Mouse (Mus musculus): ENCODE measurements around the gene Tmem59l. TPM values are rescaled to one million over a fixed set of nuclear protein-coding genes. Genes with fewer than 3 reads are reported as not detected.

Gene Tmem59l
- polyA plus RNA-seq, 1 experiment: 0.36 TPM

GRCm38 (mm10) chr8:70488931-70489470, 1.8 kb upstream of the Tmem59l start:
- no peak for TF ChIP-seq MYOG (IDR thresholded peaks at IDR 0.05; ENCODE audit: control insufficient read depth, extremely low read depth, insufficient read length)
- TF ChIP-seq CTCF (IDR thresholded peaks at IDR 0.05; ENCODE audit: control insufficient read depth, insufficient read depth, insufficient read length): no peak
- TF ChIP-seq USF1 (IDR thresholded peaks at IDR 0.05; ENCODE audit: low read depth): peak; percentile 23
- no peak overlapping the region for H3ac ChIP-seq (ENCODE audit: control insufficient read depth, insufficient read length, low read depth)
- no peak overlapping the region for H3K4me3 ChIP-seq (ENCODE audit: insufficient read depth, poor library complexity, severe bottlenecking)
- peaks cover 8% of the 10 kb centered on the region for H3K79me2 ChIP-seq (ENCODE audit: control insufficient read depth, insufficient read depth)
- no peaks in the 10 kb centered on the region for H3K27me3 ChIP-seq (ENCODE audit: control insufficient read depth, insufficient read depth, insufficient read length)
- H3K36me3 ChIP-seq (ENCODE audit: control insufficient read depth, insufficient read depth): no peaks in the 10 kb centered on the region
- H3K79me3 ChIP-seq (ENCODE audit: low read depth): peaks cover 1% of the 10 kb centered on the region

- no peak for TF ChIP-seq MYOD1 (IDR thresholded peaks at IDR 0.05; ENCODE audit: control insufficient read depth, insufficient read length, low read depth)
- TF ChIP-seq USF1 (IDR thresholded peaks at IDR 0.05; ENCODE audit: low read depth): no peak
- TF ChIP-seq FOSL1 (IDR thresholded peaks at IDR 0.05; ENCODE audit: insufficient read depth, low read length, poor library complexity, severe bottlenecking): no peak
- TF ChIP-seq CTCF (IDR thresholded peaks at IDR 0.05; ENCODE audit: control insufficient read depth, insufficient read depth, insufficient read length): no peak
- no peak for TF ChIP-seq MAX (IDR thresholded peaks at IDR 0.05)
- TF ChIP-seq CEBPB (IDR thresholded peaks at IDR 0.05; ENCODE audit: low read depth): no peak
- no peak for TF ChIP-seq MYOG (IDR thresholded peaks at IDR 0.05; ENCODE audit: control insufficient read depth, extremely low read depth, insufficient read length)
- H3K79me2 ChIP-seq (ENCODE audit: control insufficient read depth, insufficient read depth): no peaks in the 10 kb centered on the region
- no peak overlapping the region for H3ac ChIP-seq (ENCODE audit: control insufficient read depth, insufficient read length, low read depth)
- no peaks in the 10 kb centered on the region for H3K36me3 ChIP-seq (ENCODE audit: control insufficient read depth, insufficient read depth)
- H3K27me3 ChIP-seq (ENCODE audit: control insufficient read depth, insufficient read depth, insufficient read length): no peaks in the 10 kb centered on the region
- no peaks in the 10 kb centered on the region for H3K79me3 ChIP-seq (ENCODE audit: low read depth)
- H3K4me3 ChIP-seq (ENCODE audit: insufficient read depth, poor library complexity, severe bottlenecking): no peak overlapping the region
Observed at GRCm38 (mm10) chr8:70487993-70488796, 1.0 kb upstream of the Tmem59l start.

GRCm38 (mm10) chr8:70486191-70486681, 922 bp downstream of the Tmem59l start:
- Histone ChIP-seq H3K79me2 (ENCODE audit: control insufficient read depth, insufficient read depth) (no peaks in the 10 kb centered on the region), H3K79me3 (ENCODE audit: low read depth) (no peaks in the 10 kb centered on the region), H3K27me3 (ENCODE audit: control insufficient read depth, insufficient read depth, insufficient read length) (no peaks in the 10 kb centered on the region), H3K4me3 (ENCODE audit: insufficient read depth, poor library complexity, severe bottlenecking) (no peak overlapping the region), H3K36me3 (ENCODE audit: control insufficient read depth, insufficient read depth) (no peaks in the 10 kb centered on the region), H3ac (ENCODE audit: control insufficient read depth, insufficient read length, low read depth) (no peak overlapping the region)
- no peak for TF ChIP-seq MYOG (IDR thresholded peaks at IDR 0.05; ENCODE audit: control insufficient read depth, extremely low read depth, insufficient read length)
- no peak for TF ChIP-seq MYOD1 (IDR thresholded peaks at IDR 0.05; ENCODE audit: control insufficient read depth, insufficient read length, low read depth)
- TF ChIP-seq CTCF (IDR thresholded peaks at IDR 0.05; ENCODE audit: control insufficient read depth, insufficient read depth, insufficient read length): no peak
- TF ChIP-seq CEBPB (IDR thresholded peaks at IDR 0.05; ENCODE audit: low read depth): no peak
- TF ChIP-seq FOSL1 (IDR thresholded peaks at IDR 0.05; ENCODE audit: insufficient read depth, low read length, poor library complexity, severe bottlenecking): no peak
- no peak for TF ChIP-seq USF1 (IDR thresholded peaks at IDR 0.05; ENCODE audit: low read depth)
- TF ChIP-seq MAX (IDR thresholded peaks at IDR 0.05): no peak

GRCm38 (mm10) chr8:70482943-70483342, 4.2 kb downstream of the Tmem59l start:
- TF ChIP-seq MYOD1 (IDR thresholded peaks at IDR 0.05; ENCODE audit: control insufficient read depth, insufficient read length, low read depth): no peak
- TF ChIP-seq FOSL1 (IDR thresholded peaks at IDR 0.05; ENCODE audit: insufficient read depth, low read length, poor library complexity, severe bottlenecking): no peak
- no peak for TF ChIP-seq CTCF (IDR thresholded peaks at IDR 0.05; ENCODE audit: control insufficient read depth, insufficient read depth, insufficient read length)
- no peak for TF ChIP-seq USF1 (IDR thresholded peaks at IDR 0.05; ENCODE audit: low read depth)
- no peak for TF ChIP-seq CEBPB (IDR thresholded peaks at IDR 0.05; ENCODE audit: low read depth)
- TF ChIP-seq MAX (IDR thresholded peaks at IDR 0.05): no peak
- no peak for TF ChIP-seq MYOG (IDR thresholded peaks at IDR 0.05; ENCODE audit: control insufficient read depth, extremely low read depth, insufficient read length)
- Histone ChIP-seq H3K36me3 (ENCODE audit: control insufficient read depth, insufficient read depth) (no peaks in the 10 kb centered on the region), H3K4me3 (ENCODE audit: insufficient read depth, poor library complexity, severe bottlenecking) (no peak overlapping the region), H3ac (ENCODE audit: control insufficient read depth, insufficient read length, low read depth) (no peak overlapping the region), H3K27me3 (ENCODE audit: control insufficient read depth, insufficient read depth, insufficient read length) (no peaks in the 10 kb centered on the region), H3K79me2 (ENCODE audit: control insufficient read depth, insufficient read depth) (no peaks in the 10 kb centered on the region), H3K79me3 (ENCODE audit: low read depth) (no peaks in the 10 kb centered on the region)

GRCm38 (mm10) chr8:70481908-70482307, 5.2 kb downstream of the Tmem59l start:
- Histone ChIP-seq H3ac (ENCODE audit: control insufficient read depth, insufficient read length, low read depth) (no peak overlapping the region), H3K4me3 (ENCODE audit: insufficient read depth, poor library complexity, severe bottlenecking) (no peak overlapping the region), H3K36me3 (ENCODE audit: control insufficient read depth, insufficient read depth) (no peaks in the 10 kb centered on the region), H3K79me3 (ENCODE audit: low read depth) (no peaks in the 10 kb centered on the region), H3K79me2 (ENCODE audit: control insufficient read depth, insufficient read depth) (no peaks in the 10 kb centered on the region), H3K27me3 (ENCODE audit: control insufficient read depth, insufficient read depth, insufficient read length) (no peaks in the 10 kb centered on the region)
- no peak for TF ChIP-seq CTCF (IDR thresholded peaks at IDR 0.05; ENCODE audit: control insufficient read depth, insufficient read depth, insufficient read length)

Measured in C2C12 (cell line).